Mouse (Mus musculus): ENCODE data around the gene Stx3. TPM values are rescaled to one million over a fixed set of nuclear protein-coding genes. Genes with fewer than 3 reads are reported as not detected.

Stx3 gene
- 17.9 and 18.7 TPM in 2 replicates for polyA plus RNA-seq (2015; fragmentation: Nextera tagmentation; extraction: Ambion mirVana)

DNA sequence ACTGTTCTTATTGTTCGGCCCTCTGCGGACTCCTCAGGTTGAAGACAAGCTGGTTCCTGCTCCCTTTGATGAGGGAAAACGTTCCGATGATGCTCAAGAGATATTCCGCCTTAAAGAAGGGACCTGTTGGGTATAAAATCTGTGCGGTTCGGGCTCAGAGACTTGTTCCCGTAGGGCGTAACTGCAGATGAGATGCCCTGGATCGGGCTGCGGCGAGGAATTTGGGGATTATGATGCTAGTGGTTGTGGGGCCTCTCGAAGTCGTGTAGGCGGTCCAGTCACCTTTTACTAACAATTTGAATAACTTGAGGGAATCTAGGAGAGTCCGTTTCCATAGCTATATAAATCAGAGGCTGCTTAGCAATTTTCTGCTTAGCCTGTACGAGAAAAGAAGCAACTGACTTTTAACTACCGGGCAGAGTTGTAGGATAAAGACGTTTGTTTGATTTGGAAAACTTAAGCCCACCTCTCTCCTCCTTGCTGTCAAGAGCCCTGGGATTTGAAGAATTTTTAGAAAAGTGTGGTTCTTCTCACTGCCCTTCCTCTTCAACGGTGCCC lies at the start of gene Stx3:
Stx3 (minus strand) TSS at position 261 of the 558 bp plus-strand sequence.
- ATAC-seq (ENCODE audit: low FRiP score, low TSS enrichment) = no peak
- Histone ChIP-seq H3K27me3 (ENCODE audit: control insufficient read depth, insufficient read depth, low read length) (no peaks in the 10 kb centered on the region), H3K4me3 (ENCODE audit: low read depth, low read length) (peak within 1 kb of the TSS; percentile 87), H3K36me3 (ENCODE audit: control insufficient read depth, insufficient read depth, low read length) (no peaks in the 10 kb centered on the region), H3K4me2 (replicated peaks; ENCODE audit: low read depth) (peak within 1 kb of the TSS; percentile 90), H3K9ac (ENCODE audit: low read length) (peak within 1 kb of the TSS; percentile 89), H3K4me1 (replicated peaks; ENCODE audit: control insufficient read depth, insufficient read depth) (0 out of 2 replicates have a peak, but pooled peaks cover 2% of the 10 kb centered on the region), H3K9me3 (ENCODE audit: control insufficient read depth, low read length) (no peaks in the 10 kb centered on the region), H3K27ac (replicated peaks) (peak within 1 kb of the TSS; percentile 95)
- DNase-seq (ENCODE audit: low spot score) = no peak
- WGBS = under 1% methylated on average over 20 of the region's 20 CpGs
- TF ChIP-seq EP300 (optimal IDR thresholded peaks at IDR 0.05) (no peak), CTCF (IDR thresholded peaks at IDR 0.05; ENCODE audit: low read depth) (no peak)

DNA sequence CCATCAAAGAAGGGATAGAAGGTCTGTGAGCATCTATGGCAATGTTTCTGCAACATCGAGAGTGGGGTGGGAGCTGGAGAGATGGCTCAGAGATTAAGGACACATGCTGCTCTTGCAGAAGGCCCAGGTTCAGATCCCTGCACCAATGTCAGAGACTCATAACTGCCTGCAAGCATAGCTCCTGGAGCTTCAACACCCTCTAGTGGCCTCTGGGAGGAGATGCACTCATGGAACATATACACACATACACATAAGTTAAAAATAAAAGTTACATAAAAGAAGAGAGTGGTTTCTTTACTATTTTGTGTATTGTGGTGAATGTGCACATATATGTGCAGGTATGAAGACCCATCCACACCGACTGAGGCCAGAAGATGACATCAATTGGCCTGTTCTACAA lies 48.6 kb upstream of the Stx3 start:
- Histone ChIP-seq H3K4me3 (ENCODE audit: low read depth, low read length) (no peak overlapping the region), H3K4me1 (replicated peaks; ENCODE audit: control insufficient read depth, insufficient read depth) (no peaks in the 10 kb centered on the region), H3K4me2 (replicated peaks; ENCODE audit: low read depth) (no peak overlapping the region), H3K36me3 (ENCODE audit: control insufficient read depth, insufficient read depth, low read length) (no peaks in the 10 kb centered on the region), H3K27ac (replicated peaks) (no peak overlapping the region), H3K9me3 (ENCODE audit: control insufficient read depth, low read length) (no peaks in the 10 kb centered on the region), H3K27me3 (ENCODE audit: control insufficient read depth, insufficient read depth, low read length) (no peaks in the 10 kb centered on the region), H3K9ac (ENCODE audit: low read length) (no peak overlapping the region)
- 78% methylated on average over 2 of the region's 2 CpGs for WGBS
- DNase-seq (ENCODE audit: low spot score) = no peak
- no peak for TF ChIP-seq EP300 (optimal IDR thresholded peaks at IDR 0.05)
- no peak for ATAC-seq (ENCODE audit: low FRiP score, low TSS enrichment)

DNA sequence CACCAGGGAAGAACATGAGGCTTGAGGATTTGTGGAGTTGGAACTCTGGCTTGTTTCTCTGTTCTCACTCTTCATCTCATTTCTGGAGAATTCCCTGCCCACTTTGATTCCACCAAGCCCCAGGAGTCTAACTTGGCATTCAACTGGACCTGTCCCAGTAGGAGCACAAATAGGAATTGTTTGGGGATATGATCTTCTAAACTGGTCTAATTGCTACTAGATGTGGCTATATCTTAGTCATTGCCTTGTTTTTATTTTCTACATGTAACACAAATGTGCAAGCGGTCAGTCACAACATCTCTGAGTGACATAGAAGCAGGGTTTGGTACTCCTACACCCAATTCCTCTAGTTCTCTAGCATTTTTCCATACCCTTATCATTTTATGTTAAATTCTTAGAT lies 41.8 kb upstream of the Stx3 start, which contains the start of gene Olfr1418:
Olfr1418 (minus strand) TSS at position 101 of the 400 bp plus-strand sequence.
- no peak for DNase-seq (ENCODE audit: low spot score)
- ATAC-seq (ENCODE audit: low FRiP score, low TSS enrichment) = no peak
- Histone ChIP-seq H3K9ac (ENCODE audit: low read length) (no peak within 1 kb of the TSS), H3K27me3 (ENCODE audit: control insufficient read depth, insufficient read depth, low read length) (no peaks in the 10 kb centered on the region), H3K4me3 (ENCODE audit: low read depth, low read length) (no peak within 1 kb of the TSS), H3K27ac (replicated peaks) (no peak within 1 kb of the TSS), H3K36me3 (ENCODE audit: control insufficient read depth, insufficient read depth, low read length) (no peaks in the 10 kb centered on the region), H3K4me1 (replicated peaks; ENCODE audit: control insufficient read depth, insufficient read depth) (no peaks in the 10 kb centered on the region), H3K9me3 (ENCODE audit: control insufficient read depth, low read length) (no peaks in the 10 kb centered on the region), H3K4me2 (replicated peaks; ENCODE audit: low read depth) (no peak within 1 kb of the TSS)
- TF ChIP-seq CTCF (IDR thresholded peaks at IDR 0.05; ENCODE audit: low read depth) = no peak
- no peak for TF ChIP-seq EP300 (optimal IDR thresholded peaks at IDR 0.05)
- WGBS = 84% methylated on average over 1 of the region's 1 CpGs

DNA sequence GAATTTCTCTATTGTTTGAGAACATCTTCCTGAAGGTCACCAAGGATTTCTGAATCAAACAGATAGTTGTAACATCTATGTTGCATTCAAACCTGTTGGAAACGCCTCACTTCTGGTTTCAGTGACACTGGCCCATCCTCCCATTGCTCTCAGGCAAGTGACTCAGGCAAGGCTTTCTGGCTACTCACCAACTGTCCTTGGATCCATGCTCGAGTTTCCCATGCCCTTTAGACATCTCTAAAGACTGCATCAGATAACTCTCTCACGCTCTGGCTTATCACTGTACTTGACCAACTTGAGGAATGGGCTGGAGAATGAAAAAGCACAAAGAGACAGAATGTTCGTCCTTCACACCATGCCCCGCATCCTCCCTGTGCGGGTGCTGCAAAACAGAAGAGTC lies 37.3 kb upstream of the Stx3 start:
- TF ChIP-seq CTCF (IDR thresholded peaks at IDR 0.05; ENCODE audit: low read depth) (no peak), EP300 (optimal IDR thresholded peaks at IDR 0.05) (no peak)
- Histone ChIP-seq H3K4me2 (replicated peaks; ENCODE audit: low read depth) (no peak overlapping the region), H3K27me3 (ENCODE audit: control insufficient read depth, insufficient read depth, low read length) (no peaks in the 10 kb centered on the region), H3K27ac (replicated peaks) (no peak overlapping the region), H3K4me3 (ENCODE audit: low read depth, low read length) (no peak overlapping the region), H3K9me3 (ENCODE audit: control insufficient read depth, low read length) (no peaks in the 10 kb centered on the region), H3K36me3 (ENCODE audit: control insufficient read depth, insufficient read depth, low read length) (no peaks in the 10 kb centered on the region), H3K4me1 (replicated peaks; ENCODE audit: control insufficient read depth, insufficient read depth) (no peaks in the 10 kb centered on the region), H3K9ac (ENCODE audit: low read length) (no peak overlapping the region)
- WGBS = 71% methylated on average over 6 of the region's 6 CpGs
- no peak for ATAC-seq (ENCODE audit: low FRiP score, low TSS enrichment)
- no peak for DNase-seq (ENCODE audit: low spot score)

DNA sequence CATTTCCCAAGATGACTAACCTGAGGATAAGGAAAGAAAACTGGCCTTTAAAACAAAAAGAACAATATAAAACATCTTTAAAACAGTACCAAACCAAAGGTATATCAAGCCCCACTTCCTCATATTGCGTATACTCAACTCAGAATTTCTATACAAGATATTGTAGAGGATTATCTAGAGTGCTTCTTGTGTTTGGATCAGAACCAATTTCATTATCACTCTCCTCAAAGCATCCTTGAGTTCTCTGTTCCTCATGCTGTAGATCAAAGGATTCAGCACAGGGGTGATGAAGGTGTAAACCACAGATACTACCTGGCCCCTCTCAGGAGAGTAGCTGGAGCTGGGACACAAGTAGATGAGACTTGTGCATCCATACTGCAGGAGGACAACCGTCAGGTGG lies 35.6 kb upstream of the Stx3 start:
- Histone ChIP-seq H3K9me3 (ENCODE audit: control insufficient read depth, low read length) (no peaks in the 10 kb centered on the region), H3K4me2 (replicated peaks; ENCODE audit: low read depth) (no peak overlapping the region), H3K4me1 (replicated peaks; ENCODE audit: control insufficient read depth, insufficient read depth) (no peaks in the 10 kb centered on the region), H3K36me3 (ENCODE audit: control insufficient read depth, insufficient read depth, low read length) (no peaks in the 10 kb centered on the region), H3K27ac (replicated peaks) (no peak overlapping the region), H3K9ac (ENCODE audit: low read length) (no peak overlapping the region), H3K4me3 (ENCODE audit: low read depth, low read length) (no peak overlapping the region), H3K27me3 (ENCODE audit: control insufficient read depth, insufficient read depth, low read length) (no peaks in the 10 kb centered on the region)
- TF ChIP-seq CTCF (IDR thresholded peaks at IDR 0.05; ENCODE audit: low read depth) (no peak), EP300 (optimal IDR thresholded peaks at IDR 0.05) (no peak)
- DNase-seq (ENCODE audit: low spot score) (no peak), ATAC-seq (ENCODE audit: low FRiP score, low TSS enrichment) (no peak)
- WGBS = 89% methylated on average over 2 of the region's 2 CpGs

DNA sequence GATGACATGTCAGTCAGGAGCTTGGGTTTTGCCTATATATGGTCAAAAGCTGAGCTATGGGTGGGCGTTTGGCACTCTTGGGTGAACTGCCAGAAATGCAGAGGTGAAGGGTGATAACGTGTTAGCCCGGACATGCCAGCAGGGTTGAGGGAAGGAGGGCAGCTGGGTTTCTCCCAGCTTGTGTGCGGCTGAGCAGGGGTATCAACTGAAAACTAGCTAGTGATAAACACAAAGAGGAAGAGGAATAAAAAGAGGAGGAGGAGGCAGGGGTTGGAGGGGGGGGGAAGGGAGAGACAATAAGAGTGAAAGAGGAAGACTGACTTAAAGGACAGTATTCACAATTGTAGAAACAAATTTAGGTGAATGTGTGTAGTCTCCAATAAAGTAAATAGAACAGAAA lies 33.4 kb upstream of the Stx3 start:
- WGBS = 57% methylated on average over 4 of the region's 4 CpGs
- H3K9me3 ChIP-seq (ENCODE audit: control insufficient read depth, low read length) = no peaks in the 10 kb centered on the region
- H3K36me3 ChIP-seq (ENCODE audit: control insufficient read depth, insufficient read depth, low read length) = no peaks in the 10 kb centered on the region
- H3K4me1 ChIP-seq (replicated peaks; ENCODE audit: control insufficient read depth, insufficient read depth) = no peaks in the 10 kb centered on the region
- ATAC-seq (ENCODE audit: low FRiP score, low TSS enrichment) (no peak), DNase-seq (ENCODE audit: low spot score) (no peak)
- no peak overlapping the region for H3K4me3 ChIP-seq (ENCODE audit: low read depth, low read length)
- no peak overlapping the region for H3K9ac ChIP-seq (ENCODE audit: low read length)
- H3K27me3 ChIP-seq (ENCODE audit: control insufficient read depth, insufficient read depth, low read length) = no peaks in the 10 kb centered on the region
- no peak overlapping the region for H3K4me2 ChIP-seq (replicated peaks; ENCODE audit: low read depth)
- no peak for TF ChIP-seq EP300 (optimal IDR thresholded peaks at IDR 0.05)
- no peak for TF ChIP-seq CTCF (IDR thresholded peaks at IDR 0.05; ENCODE audit: low read depth)
- no peak overlapping the region for H3K27ac ChIP-seq (replicated peaks)
